Mouse (Mus musculus) liver, embryonic 11.5 days (tissue): Measurements from ENCODE around the gene Hoxc10. TPM values are rescaled to one million over a fixed set of nuclear protein-coding genes. Genes with fewer than 3 reads are reported as not detected.

ENCODE experiments used
- ATAC-seq: fragments of 200-750 bp; cut with Nextera tagmentation; replicated peaks from 2 replicates; pipeline ENCODE4 v1.8.0; 2017; ENCODE audit warnings: moderate number of reproducible peaks, mild to moderate bottlenecking, moderate TSS enrichment, moderate library complexity; ENCODE audit not compliant: low FRiP score
- DNase-seq: peaks from one replicate; pipeline ENCODE4 v3.0.0-alpha.2; 2017; ENCODE audit warnings: low spot score
- H3K27ac ChIP-seq: fragments of 300-500 bp; sonication (generic); 2 replicates; pipeline ENCODE4 v1.5.1; 2014; ENCODE audit warnings: mild to moderate bottlenecking, low read depth, low read length, control low read depth
- H3K27me3 ChIP-seq: fragments of 300-500 bp; sonication (generic); replicated peaks from 2 replicates; pipeline ENCODE4 v1.6.1; 2014; ENCODE audit warnings: low read length, mixed read lengths; ENCODE audit not compliant: control insufficient read depth, insufficient read depth
- H3K36me3 ChIP-seq: fragments of 300-500 bp; sonication (generic); 2 replicates; pipeline ENCODE4 v1.6.1; 2014; ENCODE audit warnings: mild to moderate bottlenecking, low read length, moderate library complexity, mixed read lengths; ENCODE audit not compliant: control insufficient read depth, insufficient read depth
- H3K4me1 ChIP-seq: fragments of 300-500 bp; sonication (generic); replicated peaks from 2 replicates; pipeline ENCODE4 v1.6.1; 2014; ENCODE audit warnings: low read length, mixed read lengths; ENCODE audit not compliant: control insufficient read depth, insufficient read depth
- H3K4me2 ChIP-seq: fragments of 300-500 bp; sonication (generic); 2 replicates; pipeline ENCODE4 v1.6.1; 2014; ENCODE audit warnings: mild to moderate bottlenecking, control low read depth, moderate library complexity
- H3K4me3 ChIP-seq: fragments of 300-500 bp; sonication (generic); 2 replicates; pipeline ENCODE4 v1.5.1; 2014; ENCODE audit warnings: low read depth, low read length, control low read depth
- H3K9ac ChIP-seq: fragments of 300-500 bp; sonication (generic); 2 replicates; pipeline ENCODE4 v1.6.1; 2014; ENCODE audit warnings: low read depth, low read length, control low read depth
- H3K9me3 ChIP-seq: fragments of 300-500 bp; sonication (generic); 2 replicates; pipeline ENCODE4 v1.6.1; 2016; ENCODE audit warnings: low read length, inconsistent platforms, mixed read lengths; ENCODE audit not compliant: control insufficient read depth
- WGBS: fragments of 180-500 bp; shearing (Covaris S2); extraction: QIAGEN DNeasy Blood & Tissue Kit; methylation state at CpG from one replicate; pipeline ENCODE4 v1.1.7; 2014; 5-methylcytosine and 5-hydroxymethylcytosine counted together
- polyA plus RNA-seq: library from polyadenylated mRNA; unstranded; fragments of >200 nt; fragmentation: Nextera tagmentation; extraction: Ambion mirVana; gene quantifications from 2 replicates; pipeline ENCODE4 v1.2.1, GENCODE M21; 2014

Hoxc10 gene
- polyA plus RNA-seq, 1 experiment from 2014 or later: 0.43 TPM

- DNase-seq (no peak), ATAC-seq (no peak)
- WGBS: 15% methylated on average over 6 of the region's 6 CpGs
- Histone ChIP-seq H3K4me2 (no peak overlapping the region), H3K4me3 (no peak overlapping the region), H3K4me1 (no peaks in the 10 kb centered on the region), H3K9me3 (no peaks in the 10 kb centered on the region), H3K36me3 (no peaks in the 10 kb centered on the region), H3K9ac (no peak overlapping the region), H3K27me3 (peaks cover 98% of the 10 kb centered on the region), H3K27ac (no peak overlapping the region)
These were observed 43.7 kb upstream of the Hoxc10 start for GRCm38 (mm10) chr15:102922636-102923500.

- Histone ChIP-seq H3K36me3 (no peaks in the 10 kb centered on the region), H3K9me3 (no peaks in the 10 kb centered on the region), H3K4me3 (no peak overlapping the region), H3K4me2 (no peak overlapping the region), H3K4me1 (no peaks in the 10 kb centered on the region), H3K9ac (no peak overlapping the region), H3K27me3 (peaks cover 98% of the 10 kb centered on the region), H3K27ac (no peak overlapping the region)
- DNase-seq: no peak
- ATAC-seq: no peak
- WGBS: 1% methylated on average over 40 of the region's 40 CpGs
These were observed 39.5 kb upstream of the Hoxc10 start for GRCm38 (mm10) chr15:102927032-102927645.

GRCm38 (mm10) chr15:102931706-102932358 is 34.8 kb upstream of the Hoxc10 start:
- no peak for ATAC-seq
- no peak overlapping the region for H3K4me3 ChIP-seq
- H3K27me3 ChIP-seq: peaks cover 100% of the 10 kb centered on the region
- H3K9me3 ChIP-seq: no peaks in the 10 kb centered on the region
- H3K36me3 ChIP-seq: no peaks in the 10 kb centered on the region
- DNase-seq: no peak
- H3K9ac ChIP-seq: no peak overlapping the region
- no peak overlapping the region for H3K4me2 ChIP-seq
- 2% methylated on average over 23 of the region's 23 CpGs for WGBS
- H3K27ac ChIP-seq: no peak overlapping the region
- no peaks in the 10 kb centered on the region for H3K4me1 ChIP-seq

- no peaks in the 10 kb centered on the region for H3K36me3 ChIP-seq
- no peak for DNase-seq
- no peak overlapping the region for H3K27ac ChIP-seq
- no peak for ATAC-seq
- no peak overlapping the region for H3K4me3 ChIP-seq
- WGBS: 4% methylated on average over 12 of the region's 12 CpGs
- no peaks in the 10 kb centered on the region for H3K9me3 ChIP-seq
- H3K27me3 ChIP-seq: peaks cover 100% of the 10 kb centered on the region
- H3K4me1 ChIP-seq: no peaks in the 10 kb centered on the region
- no peak overlapping the region for H3K4me2 ChIP-seq
- no peak overlapping the region for H3K9ac ChIP-seq
These were observed 32.2 kb upstream of the Hoxc10 start for GRCm38 (mm10) chr15:102934438-102934837.

GRCm38 (mm10) chr15:102934897-102935296 is 31.7 kb upstream of the Hoxc10 start:
- Histone ChIP-seq H3K4me1 (no peaks in the 10 kb centered on the region), H3K27me3 (peaks cover 100% of the 10 kb centered on the region), H3K9ac (no peak overlapping the region), H3K27ac (no peak overlapping the region), H3K9me3 (no peaks in the 10 kb centered on the region), H3K36me3 (no peaks in the 10 kb centered on the region), H3K4me2 (no peak overlapping the region), H3K4me3 (no peak overlapping the region)
- ATAC-seq (no peak), DNase-seq (no peak)
- 2% methylated on average over 27 of the region's 27 CpGs for WGBS

- Histone ChIP-seq H3K4me2 (no peak within 1 kb of the TSS), H3K9ac (no peak within 1 kb of the TSS), H3K4me1 (no peaks in the 10 kb centered on the region), H3K4me3 (no peak within 1 kb of the TSS), H3K27ac (no peak within 1 kb of the TSS), H3K27me3 (peaks cover 100% of the 10 kb centered on the region), H3K9me3 (no peaks in the 10 kb centered on the region), H3K36me3 (no peaks in the 10 kb centered on the region)
- ATAC-seq (no peak), DNase-seq (no peak)
- WGBS: 4% methylated on average over 31 of the region's 31 CpGs
These were observed 30.2 kb upstream of the Hoxc10 start, which contains the start of gene Hoxc12 for GRCm38 (mm10) chr15:102936279-102936972. Hoxc12 (plus strand) TSS chr15:102936757.

- no peaks in the 10 kb centered on the region for H3K4me1 ChIP-seq
- H3K4me3 ChIP-seq: no peak overlapping the region
- WGBS: 3% methylated on average over 50 of the region's 50 CpGs
- no peak overlapping the region for H3K9ac ChIP-seq
- H3K4me2 ChIP-seq: no peak overlapping the region
- H3K27ac ChIP-seq: no peak overlapping the region
- peaks cover 100% of the 10 kb centered on the region for H3K27me3 ChIP-seq
- no peaks in the 10 kb centered on the region for H3K9me3 ChIP-seq
- no peaks in the 10 kb centered on the region for H3K36me3 ChIP-seq
- ATAC-seq (no peak), DNase-seq (no peak)
These were observed 29.4 kb upstream of the Hoxc10 start for GRCm38 (mm10) chr15:102937036-102937666.
